Mouse (Mus musculus) embryo, embryonic 11 days (tissue): ENCODE measurements around the gene Mthfr.

Experiments
- DNase-seq: peaks from one replicate; pipeline ENCODE4 v3.0.0-alpha.2; 2015

Gene Mthfr

GRCm38 (mm10) chr4:148065702-148066400 lies 27.0 kb downstream of the Mthfr start:
- no peak for DNase-seq

DNA sequence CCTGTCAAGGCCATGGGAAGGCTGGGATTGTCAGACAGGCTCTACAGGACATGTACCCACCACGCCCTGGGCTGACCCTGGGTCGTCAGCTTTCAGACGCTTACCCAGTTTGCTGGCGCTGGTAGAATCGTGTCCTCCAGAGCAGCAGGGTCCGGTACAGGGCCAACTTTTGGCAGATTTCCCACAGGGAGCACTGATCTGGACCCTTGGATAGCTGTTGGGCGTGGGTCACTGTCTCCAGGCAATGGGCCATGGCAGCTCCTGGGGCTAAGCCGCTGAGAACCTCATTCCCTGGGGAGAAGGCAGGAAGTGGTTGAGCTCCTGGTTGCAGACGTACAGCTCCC lies 27.5 kb downstream of the Mthfr start:
- DNase-seq, result no peak

GRCm38 (mm10) chr4:148067346-148067745 lies 28.5 kb downstream of the Mthfr start:
- no peak for DNase-seq

- DNase-seq, result no peak
Measured at GRCm38 (mm10) chr4:148069602-148070218, 30.8 kb downstream of the Mthfr start.

GRCm38 (mm10) chr4:148071508-148071907 lies 32.6 kb downstream of the Mthfr start:
- no peak for DNase-seq

DNA sequence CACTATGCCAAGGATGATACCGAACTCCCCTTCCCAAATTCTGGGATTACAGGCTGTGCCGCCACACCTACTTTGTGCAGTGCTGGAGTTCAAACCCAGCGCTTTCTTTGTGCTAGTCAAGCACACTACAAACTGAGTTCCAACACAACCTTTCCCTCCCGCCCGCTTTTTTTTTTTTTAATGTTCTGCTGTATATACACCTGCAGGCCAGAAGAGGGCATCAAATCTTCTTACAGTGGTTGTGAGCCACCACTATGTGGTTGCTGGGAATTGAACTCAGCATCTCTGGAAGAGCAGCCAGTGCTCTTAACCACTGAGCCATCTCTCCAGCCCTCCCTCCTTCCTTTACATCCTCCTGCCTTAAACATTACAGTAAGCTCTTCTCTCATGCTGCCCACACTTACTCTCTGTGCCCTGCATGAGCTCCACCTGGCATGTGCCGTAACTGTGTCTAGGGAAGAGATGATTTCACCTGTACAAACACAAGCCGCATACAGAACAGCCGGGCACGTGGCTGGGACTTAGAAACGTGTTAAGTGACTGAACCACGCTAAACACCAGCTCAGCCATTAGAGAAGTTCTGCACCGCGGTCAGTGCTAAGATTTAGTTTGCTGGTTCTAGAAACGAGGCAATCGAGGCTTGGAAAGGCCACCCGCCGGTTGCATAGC lies 35.8 kb downstream of the Mthfr start:
- peak; percentile 68 for DNase-seq

- peak; percentile 87 for DNase-seq
Measured at GRCm38 (mm10) chr4:148075259-148075658, 36.4 kb downstream of the Mthfr start.

- no peak for DNase-seq
Measured at GRCm38 (mm10) chr4:148075881-148076280, 37.0 kb downstream of the Mthfr start.

DNA sequence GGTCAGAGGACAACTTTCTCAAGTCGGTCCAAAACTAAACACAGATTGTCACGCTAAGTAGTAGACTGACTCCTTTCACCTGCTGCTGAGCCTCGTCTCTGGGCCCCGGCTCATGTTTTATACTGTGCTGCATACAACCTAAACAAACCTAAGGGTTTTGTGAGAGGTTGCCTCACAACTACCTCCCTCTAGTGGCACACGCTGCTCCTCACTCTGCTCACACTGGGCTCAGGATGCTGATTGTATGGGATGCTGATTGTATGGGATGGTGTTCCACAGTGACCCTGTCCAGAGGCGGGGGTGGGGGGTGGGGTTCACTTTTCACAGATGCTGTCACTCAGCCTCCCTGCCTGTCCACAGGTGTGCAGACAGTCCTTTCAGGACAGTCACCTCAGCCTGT lies 40.3 kb downstream of the Mthfr start:
- DNase-seq, result no peak

DNA sequence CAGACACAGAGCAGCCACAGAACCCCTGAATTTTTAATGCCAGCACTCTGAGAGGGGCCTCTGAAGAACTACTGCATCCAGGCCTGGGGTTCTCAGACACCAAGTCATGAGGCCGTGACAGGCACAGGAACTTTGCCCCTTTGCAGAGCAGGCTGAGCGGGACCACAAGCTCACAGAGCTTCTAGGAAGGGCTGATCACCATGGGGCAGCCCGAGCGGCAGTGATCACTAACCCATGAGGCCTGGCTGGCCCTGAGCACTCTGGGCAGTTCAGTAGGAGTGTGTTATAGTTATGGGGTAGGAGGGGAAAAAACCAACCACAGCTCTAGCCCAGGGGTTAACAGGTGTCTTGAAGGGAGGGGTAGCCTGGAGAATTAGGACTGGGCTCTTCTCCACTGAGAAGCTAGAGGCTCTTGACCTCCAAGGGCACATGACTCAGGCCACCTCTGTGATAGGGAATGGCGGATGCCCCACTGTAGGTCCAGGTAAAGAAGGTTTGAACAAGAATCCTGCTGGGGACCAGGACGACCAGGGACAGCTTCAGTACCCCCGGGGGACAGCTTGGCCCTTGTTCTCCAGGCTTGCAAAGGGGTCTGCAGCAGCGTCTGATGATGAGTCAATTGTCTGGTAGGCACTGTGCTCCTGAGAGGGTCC lies 41.2 kb downstream of the Mthfr start:
- DNase-seq, result no peak

- no peak for DNase-seq
Measured at GRCm38 (mm10) chr4:148080597-148080973, 41.7 kb downstream of the Mthfr start.

- no peak for DNase-seq
Measured at GRCm38 (mm10) chr4:148081201-148081600, 42.3 kb downstream of the Mthfr start.

DNA sequence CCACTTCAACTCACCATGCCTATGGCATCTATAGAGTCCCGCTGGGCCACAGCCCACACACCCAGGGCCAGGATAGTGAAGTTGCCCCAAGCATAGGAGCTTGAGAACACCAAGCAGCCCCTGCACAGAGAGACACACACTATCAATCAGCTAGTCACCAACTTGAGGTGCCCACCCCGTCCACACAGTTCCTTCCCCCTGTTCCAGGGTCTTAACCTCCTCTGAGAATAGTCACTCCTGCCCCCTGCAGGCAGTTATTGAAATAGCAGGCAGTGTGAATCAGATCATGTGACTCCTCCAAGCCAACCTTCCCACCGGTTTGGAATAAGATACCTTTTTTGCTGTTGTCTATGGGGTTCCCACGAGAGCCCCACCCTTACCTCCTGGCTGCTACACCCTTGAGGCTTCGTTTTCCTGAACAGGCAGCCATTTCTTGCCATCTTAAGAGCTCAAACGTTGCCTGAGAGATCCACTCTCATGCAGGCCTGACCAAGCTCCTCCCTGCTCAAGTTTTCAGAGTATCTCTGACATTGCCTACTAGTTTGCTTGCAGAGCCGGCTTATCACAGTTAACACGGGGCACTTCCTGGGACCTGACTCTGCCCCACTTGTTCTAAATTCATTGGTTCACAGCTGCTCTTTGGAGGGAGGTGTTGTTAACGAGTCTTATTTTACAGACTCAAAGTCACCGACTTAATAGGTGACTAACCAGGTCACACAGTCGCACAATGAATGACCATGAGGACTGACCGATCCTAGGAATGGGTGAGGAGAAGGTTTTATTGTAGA lies 43.6 kb downstream of the Mthfr start:
- peak; percentile 72 for DNase-seq

DNA sequence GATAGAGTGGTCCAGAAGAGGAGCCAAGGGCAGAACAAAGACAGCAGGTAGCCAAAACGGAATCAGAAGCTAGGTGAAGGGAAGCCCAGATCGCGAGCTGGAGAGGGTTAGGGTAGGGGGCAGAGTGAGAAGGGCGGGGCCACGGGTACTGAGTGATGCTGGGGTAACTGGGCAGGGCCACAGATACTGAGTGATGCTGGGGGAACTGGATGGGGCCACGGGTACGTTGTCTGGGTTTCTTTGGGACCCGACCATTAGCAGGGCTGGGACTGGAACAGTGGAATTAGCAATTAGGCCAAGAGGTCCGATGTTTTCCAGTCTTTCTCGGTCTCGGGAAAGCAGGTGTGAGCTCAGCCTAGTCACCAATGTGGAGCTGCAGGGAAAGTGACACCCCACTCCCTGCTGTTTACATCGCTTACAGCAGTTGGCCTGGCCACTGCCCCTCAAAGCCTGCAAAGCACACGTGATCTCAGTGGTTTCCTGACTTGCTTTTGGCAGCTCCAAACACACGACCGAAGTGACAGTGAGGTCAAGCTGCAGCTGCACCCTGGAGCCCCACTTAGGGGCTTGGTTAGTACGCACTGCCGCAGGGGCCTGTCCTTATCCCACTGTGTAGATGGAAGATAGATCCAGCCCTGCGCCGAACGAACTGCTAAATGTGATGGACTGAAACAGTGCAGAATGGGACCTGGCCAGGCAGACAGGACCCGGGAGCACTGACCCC lies 44.5 kb downstream of the Mthfr start:
- DNase-seq, result peak; percentile 34

GRCm38 (mm10) chr4:148084261-148084714 lies 45.4 kb downstream of the Mthfr start:
- peak; percentile 72 for DNase-seq

GRCm38 (mm10) chr4:148085131-148085906 lies 46.4 kb downstream of the Mthfr start:
- DNase-seq, result no peak

DNA sequence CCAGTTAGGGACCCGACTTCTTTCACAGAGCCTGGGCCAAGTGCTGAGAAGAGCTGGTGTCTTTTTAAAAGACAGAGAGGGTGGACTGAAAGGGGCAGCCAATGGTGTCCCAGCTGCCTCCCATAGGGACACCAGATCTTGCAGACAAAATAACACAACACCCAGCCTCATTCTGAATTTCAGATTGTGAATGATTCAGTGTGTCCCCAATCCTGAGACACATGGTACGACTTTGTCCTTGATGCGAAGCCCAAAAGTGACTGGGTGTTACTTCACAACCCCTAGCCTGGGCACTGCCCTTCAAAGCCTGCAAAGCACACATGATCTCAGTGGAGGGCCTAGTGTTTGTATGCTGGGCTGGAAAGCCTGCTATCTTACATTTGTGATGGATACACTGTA lies 47.0 kb downstream of the Mthfr start:
- DNase-seq, result no peak

DNA sequence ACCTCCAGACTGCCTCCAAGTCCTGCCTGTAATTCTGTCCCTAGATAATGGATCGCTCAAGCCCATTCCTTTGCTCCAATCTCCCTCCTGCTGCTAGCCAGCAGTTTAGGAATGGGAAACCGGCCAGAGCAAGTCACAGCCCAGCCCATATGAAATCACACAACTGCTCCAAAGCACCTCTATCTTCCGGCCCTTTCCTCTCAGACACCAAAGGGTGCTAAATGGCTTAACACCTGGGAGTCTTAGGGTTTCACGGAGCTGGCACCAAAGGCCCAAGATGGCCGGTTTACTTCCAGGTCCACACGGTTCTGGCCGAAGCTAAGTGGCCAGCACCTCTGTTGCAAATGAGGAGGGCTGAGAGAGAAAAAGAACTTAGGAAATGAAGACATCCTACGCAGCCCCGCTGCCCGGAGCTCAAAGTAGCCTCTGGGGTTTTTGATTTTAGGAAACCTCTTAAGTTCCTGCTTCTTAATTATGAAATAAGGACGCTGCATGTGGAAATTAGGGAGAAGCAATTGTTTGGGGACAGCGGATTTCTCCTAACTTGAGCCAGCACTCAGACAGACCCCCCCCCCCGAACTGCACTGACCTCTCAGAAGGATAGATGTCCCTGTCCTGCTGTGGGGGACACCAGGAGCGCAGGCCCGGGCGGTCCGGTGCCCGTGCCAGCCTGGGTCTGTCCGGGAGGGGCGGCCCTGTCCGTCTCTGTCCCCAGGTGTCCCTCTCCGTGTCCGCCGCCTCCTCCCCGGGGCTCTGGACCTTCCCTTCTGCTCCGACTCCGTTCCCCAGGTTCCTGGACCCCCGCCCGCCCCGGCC lies 48.4 kb downstream of the Mthfr start:
- peak; percentile 43 for DNase-seq

DNA sequence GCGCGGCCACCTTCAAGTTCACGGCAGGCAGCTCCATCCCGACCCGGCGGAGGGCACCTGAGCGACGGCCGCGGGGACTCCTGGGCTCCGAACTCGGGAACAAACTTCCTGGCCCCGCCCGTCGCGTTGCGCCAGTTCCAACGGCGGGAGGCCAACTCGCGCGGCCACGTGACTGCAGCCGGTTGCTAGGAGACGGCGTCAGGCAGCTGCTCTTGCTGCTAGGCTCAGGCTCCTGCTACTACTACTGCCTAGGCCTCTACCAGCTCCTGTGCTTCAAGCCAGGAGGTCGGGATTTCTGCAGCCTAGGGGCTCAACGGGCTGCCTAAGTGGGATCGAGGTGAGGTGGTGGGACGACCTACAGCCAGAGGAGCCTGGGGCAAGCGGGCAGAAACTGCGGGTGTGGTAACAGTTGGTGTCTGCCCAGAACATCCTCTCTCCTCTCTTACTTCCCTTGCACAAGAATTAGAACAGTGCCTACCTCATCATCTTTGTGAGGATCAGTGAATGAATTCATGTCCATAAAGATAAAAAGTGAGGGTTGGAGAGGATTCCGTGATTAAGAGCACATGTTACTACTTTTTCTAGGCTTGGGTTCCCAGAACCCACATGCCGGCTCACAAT lies 49.1 kb downstream of the Mthfr start, which contains the start of gene Agtrap:
Gene Agtrap, minus strand, starts transcription at position 125 of the 621 bp plus-strand sequence.
- peak; percentile 97 for DNase-seq

- no peak for DNase-seq
Measured at GRCm38 (mm10) chr4:148089166-148089565, 50.3 kb downstream of the Mthfr start.
